In genomic region chr1:126817381-126818034, GRCm38 (mm10) we compare ENCODE assay signal across 8 mouse cellular contexts. TPM values are rescaled to one million over a fixed set of nuclear protein-coding genes. Genes with fewer than 3 reads are reported as not detected.
DNase-seq lines count a peak whose midpoint lies in the region; ATAC-seq and TF ChIP-seq lines count a peak whose summit lies in the region.

No protein-coding gene starts in this region.

- no peaks in the 10 kb centered on the region for H3K36me3 ChIP-seq in heart, embryonic 11.5 days (ENCODE audit: control insufficient read depth, insufficient read depth, low read length)
- H3K36me3 ChIP-seq in liver, embryonic 11.5 days (ENCODE audit: control insufficient read depth, insufficient read depth, low read length): no peaks in the 10 kb centered on the region

- H3K27ac ChIP-seq in heart, embryonic 11.5 days (ENCODE audit: low read depth, low read length): no peak overlapping the region
- H3K27ac ChIP-seq in liver, embryonic 11.5 days (ENCODE audit: low read depth, low read length): no peak overlapping the region
- no peak overlapping the region for H3K27ac ChIP-seq in left cerebral cortex, adult 2 months

- 17% methylated on average over 9 of the region's 9 CpGs for WGBS in heart, embryonic 11.5 days (ENCODE audit: insufficient replicate concordance)
- WGBS in liver, embryonic 11.5 days: 24% methylated on average over 9 of the region's 9 CpGs

- no peak overlapping the region for H3K4me3 ChIP-seq in heart, embryonic 11.5 days (ENCODE audit: low read depth, low read length)
- no peak overlapping the region for H3K4me3 ChIP-seq in liver, embryonic 11.5 days (ENCODE audit: low read depth, low read length)
- H3K4me3 ChIP-seq in left cerebral cortex, adult 2 months: no peak overlapping the region

- H3K27me3 ChIP-seq in heart, embryonic 11.5 days (ENCODE audit: control insufficient read depth, insufficient read depth, low read length): no peaks in the 10 kb centered on the region
- H3K27me3 ChIP-seq in liver, embryonic 11.5 days (replicated peaks; ENCODE audit: control insufficient read depth, insufficient read depth, low read length): no peaks in the 10 kb centered on the region

- no peaks in the 10 kb centered on the region for H3K4me1 ChIP-seq in heart, embryonic 11.5 days (ENCODE audit: control insufficient read depth, insufficient read depth, low read length)
- no peaks in the 10 kb centered on the region; the same call in 1 of the 2 replicates for H3K4me1 ChIP-seq in liver, embryonic 11.5 days (replicated peaks; ENCODE audit: control insufficient read depth, insufficient read depth, low read length)

- DNase-seq in heart, adult 11 months: peak; percentile 94
- no peak for DNase-seq in heart, postnatal 25 days (ENCODE audit: low spot score)
- DNase-seq in adrenal gland, postnatal 36 days: peak; percentile 40 to 70
- DNase-seq in liver, embryonic 11.5 days (ENCODE audit: low spot score): no peak
- peak; percentile 20 for DNase-seq in retina, embryonic 14.5 days (ENCODE audit: low spot score)
- DNase-seq in urinary bladder, postnatal 4 days (ENCODE audit: low spot score in 2 of 2): peak; percentile 38 to 64
- DNase-seq in left cerebral cortex, adult 2 months (ENCODE audit: extremely low spot score in 1 of 2, low spot score in 2 of 2): no peak

- peak; percentile 78 for ATAC-seq in heart, embryonic 11.5 days (replicated peaks; ENCODE audit: insufficient number of reproducible peaks, low FRiP score, low TSS enrichment)
- ATAC-seq in liver, embryonic 11.5 days (replicated peaks; ENCODE audit: low FRiP score): peak; percentile 77

- TF ChIP-seq CTCF in left cerebral cortex, adult 2 months (IDR thresholded peaks at IDR 0.05): no peak

- no peaks in the 10 kb centered on the region; the same call in none of the 2 replicates for H3K9me3 ChIP-seq in heart, embryonic 11.5 days (replicated peaks; ENCODE audit: control insufficient read depth, low read length)
- no peaks in the 10 kb centered on the region for H3K9me3 ChIP-seq in liver, embryonic 11.5 days (ENCODE audit: control insufficient read depth, low read length)

- H3K9ac ChIP-seq in heart, embryonic 11.5 days (ENCODE audit: low read depth, low read length): no peak overlapping the region
- H3K9ac ChIP-seq in liver, embryonic 11.5 days (ENCODE audit: low read depth, low read length): no peak overlapping the region

- peak overlapping the region; percentile 37 for H3K4me2 ChIP-seq in heart, embryonic 11.5 days
- H3K4me2 ChIP-seq in liver, embryonic 11.5 days: no peak overlapping the region

- intact Hi-C loops in heart, postnatal 25 days (cut with DNase I): loop anchor here (5.0 kb wide), 1 partner anchor 80 kb away; no protein-coding TSS in a partner anchor
- intact Hi-C loops in left cerebral cortex, adult 2 months (cut with DNase I): no loop called here

RNA-seq across cellular contexts. Expression of gene Nckap5, which starts 13.1 kb away (rescaled TPM):
- total RNA-seq in heart, postnatal 25 days (2021): 10 to 100 TPM in 1 of 2 experiments, 1 to 10 TPM in 1; 8.5 to 12.7 TPM
- 10 to 100 TPM; 39.0 to 79.2 TPM for total RNA-seq in adrenal gland, postnatal 36 days (2021)
- 1.6 and 3.2 TPM in 2 replicates for polyA plus RNA-seq in heart, embryonic 11.5 days (2014; fragmentation: Nextera tagmentation; extraction: Ambion mirVana)
- 0.67 and 1.1 TPM in 2 replicates for polyA plus RNA-seq in liver, embryonic 11.5 days (2014; fragmentation: Nextera tagmentation; extraction: Ambion mirVana)
- total RNA-seq in left cerebral cortex, adult 2 months (2021): 1 to 10 TPM; 5.6 to 9.9 TPM

Comparison
In these comparisons a context has a peak if more than half of its experiments do, and no peak if none do; other contexts are left out.
1. DNase-seq: peak in heart, adult 11 months (single experiment), adrenal gland, postnatal 36 days (2 of 2), retina, embryonic 14.5 days (single experiment) and urinary bladder, postnatal 4 days (2 of 2); none in heart, postnatal 25 days (single experiment), liver, embryonic 11.5 days (single experiment) and left cerebral cortex, adult 2 months (0 of 2).